Mouse (Mus musculus) liver, embryonic 14 days (tissue): ENCODE measurements around the gene Trem2. TPM values are rescaled to one million over a fixed set of nuclear protein-coding genes. Genes with fewer than 3 reads are reported as not detected.

ENCODE experiments used
- polyA plus RNA-seq: library from polyadenylated mRNA; depleted of rRNA; stranded (reverse); fragments of >200 nt; gene quantifications from 2 replicates; pipeline ENCODE4 v1.2.3, GENCODE M21; 2012; rRNA removed

The Trem2 gene
- 2.4 and 3.3 TPM in 2 replicates for polyA plus RNA-seq

DNA sequence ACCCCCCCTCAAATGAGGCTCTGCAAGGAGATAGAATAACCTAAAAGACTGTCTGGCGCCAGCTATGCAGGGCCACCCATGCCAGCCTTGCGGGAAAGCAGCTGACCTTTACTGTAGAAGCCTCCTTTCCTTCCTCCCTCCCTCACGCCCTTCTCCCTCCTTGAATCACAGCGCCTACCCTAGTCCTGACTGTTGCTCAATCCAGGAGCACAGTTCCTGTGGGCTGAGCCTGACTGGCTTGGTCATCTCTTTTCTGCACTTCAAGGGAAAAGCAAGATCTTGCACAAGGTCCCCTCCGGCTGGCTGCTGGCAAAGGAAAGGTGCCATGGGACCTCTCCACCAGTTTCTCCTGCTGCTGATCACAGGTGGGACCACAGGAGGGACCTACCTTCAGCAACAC is at the start of gene Trem2:
TSS of gene Trem2 (plus strand) at position 171 of the 400 bp plus-strand sequence.

DNA sequence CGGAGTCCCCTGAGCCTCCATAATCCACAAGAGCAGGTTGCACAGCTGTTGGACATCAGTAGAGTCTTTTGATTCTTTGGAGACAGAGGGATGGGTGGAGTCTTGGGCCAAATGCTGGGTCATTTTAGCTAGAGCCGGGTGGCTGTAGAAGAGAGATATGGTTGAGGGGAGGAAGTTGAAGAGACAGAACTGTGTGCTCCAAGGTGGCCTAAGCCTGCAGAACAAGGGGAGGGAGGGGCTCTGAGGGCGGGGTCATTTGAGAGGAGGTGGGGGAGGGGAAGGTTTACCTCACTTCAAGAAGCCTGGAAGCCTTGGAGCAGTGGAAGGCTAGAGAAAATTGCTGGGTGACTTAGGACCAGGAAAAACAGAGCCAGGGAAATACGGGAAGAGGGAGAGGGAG is 47.0 kb upstream of the Trem2 start, which contains the start of gene Treml2:
TSS of gene Treml2 (plus strand) at position 296 of the 400 bp plus-strand sequence.

DNA sequence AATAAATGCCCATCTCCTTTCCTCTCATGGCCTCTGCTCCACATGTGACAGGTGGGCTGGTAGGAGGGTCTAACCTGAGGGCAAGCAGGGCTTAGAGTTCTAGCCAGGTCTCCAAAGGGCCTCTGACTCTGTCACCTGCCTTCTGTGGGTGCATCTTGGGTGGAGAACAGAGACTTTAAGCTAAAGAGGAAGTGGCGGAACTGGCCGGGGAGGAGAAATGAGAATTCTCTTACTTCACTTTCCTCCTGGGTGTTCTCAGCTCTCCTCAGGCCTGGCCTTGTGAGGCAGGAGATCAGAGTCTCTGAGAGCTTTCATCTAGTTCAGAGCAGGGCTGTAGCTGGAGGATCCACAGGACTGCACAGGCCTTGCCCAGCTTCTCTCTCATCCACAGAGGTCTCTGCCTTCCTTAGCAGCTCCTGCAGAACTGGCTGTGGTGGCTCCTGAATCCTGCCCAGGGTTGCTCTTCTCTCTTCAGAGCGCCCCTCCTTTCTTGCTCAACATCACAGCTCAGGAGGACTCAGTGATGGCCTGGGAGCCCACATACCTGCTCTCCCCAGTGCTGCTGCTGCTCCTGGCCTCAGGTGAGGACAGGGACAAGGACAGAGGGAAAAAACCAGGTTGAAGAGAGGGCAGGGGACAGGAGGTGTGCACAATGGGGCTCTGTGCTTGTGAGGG is 30.2 kb upstream of the Trem2 start, which contains the start of gene B430306N03Rik:
TSS of gene B430306N03Rik (plus strand) at position 237 of the 675 bp plus-strand sequence.

DNA sequence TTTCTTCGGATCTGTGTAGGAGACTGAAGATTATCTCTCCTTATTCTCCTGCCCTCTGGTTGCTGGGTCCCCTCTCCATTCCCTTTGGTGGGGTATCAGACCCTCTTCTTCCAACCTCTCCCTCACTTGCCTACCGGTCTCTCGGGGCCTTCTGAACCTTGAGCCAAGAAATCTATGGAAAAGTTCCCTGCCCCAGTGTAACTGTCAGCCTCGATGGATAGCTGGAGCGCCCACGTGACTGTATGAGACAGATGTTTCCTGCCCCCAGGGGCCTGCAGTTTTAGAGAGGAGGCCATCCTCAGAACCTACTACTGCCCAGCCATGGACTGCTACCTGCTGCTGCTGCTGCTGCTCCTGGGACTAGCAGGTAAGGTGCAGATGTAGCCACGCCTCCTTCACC is 13.4 kb downstream of the Trem2 start, which contains the start of gene Treml1:
TSS of gene Treml1 (plus strand) at position 301 of the 400 bp plus-strand sequence.

Other genes with a start within 250 kb of the Trem2 start
- gene 9830107B12Rik, start 200.1 kb upstream of the Trem2 start, polyA plus RNA-seq = 0.07 and 0.17 TPM in 2 replicates
- gene A530064D06Rik, start 179.1 kb upstream of the Trem2 start, polyA plus RNA-seq = 0.24 and 0.25 TPM in 2 replicates
- gene Trem1, start 113.6 kb upstream of the Trem2 start, polyA plus RNA-seq = 0.40 and 0.50 TPM in 2 replicates
- gene Trem3, start 98.6 kb upstream of the Trem2 start, polyA plus RNA-seq = 1.5 and 2.4 TPM in 2 replicates
- gene Treml4, start 82.1 kb upstream of the Trem2 start, polyA plus RNA-seq = 3.8 and 5.1 TPM in 2 replicates
- 10.0 and 11.8 TPM in 2 replicates for gene Treml2, start 46.9 kb upstream of the Trem2 start, polyA plus RNA-seq
- gene B430306N03Rik, start 30.3 kb upstream of the Trem2 start, polyA plus RNA-seq = 1.7 and 2.1 TPM in 2 replicates
- 16.0 and 16.5 TPM in 2 replicates for gene Treml1, start 13.5 kb downstream of the Trem2 start, polyA plus RNA-seq
- gene Nfya, start 63.5 kb downstream of the Trem2 start, polyA plus RNA-seq = 29.1 and 32.4 TPM in 2 replicates
- 30.8 and 34.0 TPM in 2 replicates for gene Oard1, start 63.6 kb downstream of the Trem2 start, polyA plus RNA-seq
- gene Apobec2, start 86.5 kb downstream of the Trem2 start, polyA plus RNA-seq = 0.22 and 1.00 TPM in 2 replicates
- 159 and 194 TPM in 2 replicates for gene Tspo2, start 105.1 kb downstream of the Trem2 start, polyA plus RNA-seq
- 3.9 and 4.6 TPM in 2 replicates for gene Unc5cl, start 108.5 kb downstream of the Trem2 start, polyA plus RNA-seq